Mouse (Mus musculus) G1E (cell line): ENCODE data around the gene B3galnt2.

ENCODE experiments used
- CTCF ChIP-seq: IDR thresholded peaks from 2 replicates; pipeline ENCODE4 v1.5.1; 2012; ENCODE audit warnings: low read depth, low read length, inconsistent platforms, mixed read lengths
- GATA1 ChIP-seq: IDR thresholded peaks from 2 replicates; pipeline ENCODE4 v1.6.1; 2012; ENCODE audit warnings: borderline replicate concordance, low read length, inconsistent platforms, mixed read lengths
- POLR2AphosphoS5 ChIP-seq: IDR thresholded peaks from 2 replicates; pipeline ENCODE4 v1.6.1; 2012; ENCODE audit warnings: low read depth, low read length, inconsistent platforms; ENCODE audit not compliant: insufficient replicate concordance
- TAL1 ChIP-seq: conservative IDR thresholded peaks from 2 replicates; pipeline ENCODE4 v1.6.1; 2012; ENCODE audit warnings: low read depth, low read length, inconsistent platforms, mixed read lengths

- TF ChIP-seq TAL1 (no peak), CTCF (no peak), GATA1 (no peak), POLR2AphosphoS5 (no peak)
These were observed 5.9 kb downstream of the B3galnt2 start for GRCm38 (mm10) chr13:13960211-13960610.
